Mouse (Mus musculus) thymus, postnatal 14 days (tissue): ENCODE measurements around the gene Adamts17.

ENCODE experiments used
- DNase-seq: peaks from one replicate; pipeline ENCODE4 v3.0.0; 2021

The Adamts17 gene

DNA sequence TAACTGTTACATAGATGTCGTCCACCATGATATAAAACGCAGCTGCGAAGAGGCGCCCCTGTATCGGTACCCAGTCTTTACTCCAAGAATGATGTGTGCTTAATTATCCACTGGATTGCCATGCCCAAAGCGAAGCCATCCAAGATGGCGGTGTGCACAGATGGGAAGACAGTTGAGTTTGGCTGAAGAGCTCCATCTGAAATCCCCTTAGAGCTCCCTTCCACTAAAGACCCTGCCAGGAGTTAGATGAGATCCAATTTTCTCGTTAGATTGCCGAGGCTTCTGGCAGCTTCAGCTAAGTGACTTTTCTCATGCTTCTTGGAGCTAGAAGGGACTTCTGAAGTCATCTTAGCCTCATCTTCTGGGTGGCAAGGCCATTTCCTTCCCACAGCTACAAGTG is 136.8 kb downstream of the Adamts17 start:
- no peak for DNase-seq

DNA sequence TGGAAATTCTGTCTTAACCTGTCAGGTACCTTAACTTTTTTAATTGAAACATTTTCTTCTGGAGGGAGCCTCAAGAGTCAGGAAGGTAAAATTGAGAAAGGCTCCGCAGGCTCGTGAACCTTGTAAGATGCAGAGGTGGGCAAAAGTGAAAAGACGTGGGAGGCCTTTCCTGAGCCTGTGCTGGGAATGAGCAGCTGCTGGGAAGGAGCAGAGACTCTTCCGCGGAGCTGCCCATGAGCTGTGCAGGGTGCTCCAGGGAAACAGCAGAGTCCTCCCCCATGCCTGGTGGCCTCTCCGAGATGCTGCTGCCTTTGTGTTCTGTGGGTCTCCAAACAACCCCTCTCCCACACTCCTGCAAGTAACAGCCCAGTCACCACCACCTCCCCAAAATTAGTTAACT is 142.1 kb downstream of the Adamts17 start:
- DNase-seq: no peak

GRCm38 (mm10) chr7:66982084-66982483 is 142.5 kb downstream of the Adamts17 start:
- peak; percentile 50 for DNase-seq

GRCm38 (mm10) chr7:66987671-66988070 is 148.1 kb downstream of the Adamts17 start:
- no peak for DNase-seq

GRCm38 (mm10) chr7:66988441-66988840 is 148.9 kb downstream of the Adamts17 start:
- DNase-seq: no peak

- DNase-seq: no peak
Observed at GRCm38 (mm10) chr7:66989357-66990045, 150.0 kb downstream of the Adamts17 start.

GRCm38 (mm10) chr7:66998821-66999220 is 159.3 kb downstream of the Adamts17 start:
- DNase-seq: no peak

DNA sequence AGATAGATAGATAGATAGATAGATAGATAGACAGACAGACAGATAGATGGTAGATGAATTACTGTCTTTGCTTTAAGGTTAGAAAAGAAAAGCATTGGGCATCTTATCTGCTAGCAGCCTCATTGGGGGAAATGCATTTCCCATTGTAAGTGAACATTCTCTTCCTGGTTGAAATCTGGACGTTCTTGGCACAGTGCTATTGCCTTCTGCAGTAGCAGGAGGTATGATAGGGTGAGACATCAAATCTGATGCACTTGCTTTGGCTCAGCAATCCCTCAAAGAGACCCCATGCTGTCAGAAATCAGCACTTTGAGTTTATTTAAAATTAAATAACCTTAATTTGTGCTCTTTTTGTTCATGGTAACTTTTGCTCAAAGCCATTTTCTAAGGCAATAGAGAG is 164.1 kb downstream of the Adamts17 start:
- DNase-seq: no peak

- no peak for DNase-seq
Observed at GRCm38 (mm10) chr7:67004220-67004619, 164.7 kb downstream of the Adamts17 start.

GRCm38 (mm10) chr7:67009841-67010240 is 170.3 kb downstream of the Adamts17 start:
- DNase-seq: no peak

GRCm38 (mm10) chr7:67012011-67012751 is 172.6 kb downstream of the Adamts17 start:
- DNase-seq: no peak

- no peak for DNase-seq
Observed at GRCm38 (mm10) chr7:67013211-67013895, 173.8 kb downstream of the Adamts17 start.

- peak; percentile 37 for DNase-seq
Observed at GRCm38 (mm10) chr7:67019937-67020336, 180.4 kb downstream of the Adamts17 start.

GRCm38 (mm10) chr7:67026114-67027070 is 186.9 kb downstream of the Adamts17 start:
- no peak for DNase-seq

- no peak for DNase-seq
Observed at GRCm38 (mm10) chr7:67027216-67027615, 187.7 kb downstream of the Adamts17 start.

DNA sequence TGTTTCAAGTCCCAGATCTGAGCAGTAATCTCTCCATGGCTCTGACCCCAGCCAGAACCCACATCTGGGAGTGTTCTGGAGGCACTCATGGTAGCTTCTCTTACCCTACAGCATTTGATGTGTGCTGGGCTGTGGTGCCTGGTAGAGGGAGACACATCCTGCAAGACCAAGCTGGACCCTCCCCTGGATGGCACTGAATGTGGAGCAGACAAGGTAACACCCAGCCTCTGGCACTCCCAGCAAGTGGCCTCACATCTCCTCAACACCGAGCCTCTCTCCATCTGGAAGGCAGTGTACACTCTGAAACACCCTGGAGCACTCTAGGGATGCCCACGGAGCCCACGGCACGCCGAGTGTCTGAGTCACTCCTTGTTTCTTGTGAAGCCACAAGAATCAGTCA is 188.2 kb downstream of the Adamts17 start:
- DNase-seq: no peak

DNA sequence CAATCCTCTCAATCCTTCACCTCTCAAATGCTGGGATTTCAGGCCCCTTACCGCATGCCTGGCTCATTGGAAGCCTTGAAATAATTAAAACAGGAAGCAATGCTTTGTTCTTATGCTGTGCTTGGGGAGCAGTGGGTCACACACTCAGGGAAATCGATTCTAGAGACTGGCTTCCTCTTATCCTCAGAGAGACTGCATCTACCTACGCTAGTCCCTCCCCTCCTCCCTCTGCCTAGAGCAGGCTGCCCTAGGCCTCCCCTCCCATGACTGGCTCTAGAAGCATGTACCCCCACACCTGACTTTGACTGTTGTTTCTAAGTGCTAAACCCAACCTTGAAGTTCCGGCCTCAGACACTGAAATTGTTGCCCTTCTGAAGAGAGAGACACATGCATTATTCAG is 189.4 kb downstream of the Adamts17 start:
- no peak for DNase-seq

DNA sequence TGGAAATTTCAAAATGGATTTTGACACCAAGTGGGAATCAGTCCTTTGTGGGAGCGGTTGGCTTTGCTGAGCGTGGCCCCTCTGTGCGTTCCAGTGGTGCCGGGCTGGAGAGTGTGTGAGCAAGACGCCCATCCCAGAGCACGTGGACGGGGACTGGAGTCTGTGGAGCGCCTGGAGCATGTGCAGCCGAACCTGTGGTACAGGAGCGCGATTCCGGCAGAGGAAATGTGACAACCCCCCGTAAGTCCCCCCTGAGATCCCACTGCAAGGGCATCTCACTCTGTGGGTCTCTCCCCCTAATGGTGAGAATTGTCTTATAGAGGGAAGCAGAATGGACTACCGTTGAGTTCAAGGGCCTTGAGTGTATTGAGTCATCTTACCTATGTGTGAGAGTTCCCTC is 189.9 kb downstream of the Adamts17 start:
- DNase-seq: no peak

DNA sequence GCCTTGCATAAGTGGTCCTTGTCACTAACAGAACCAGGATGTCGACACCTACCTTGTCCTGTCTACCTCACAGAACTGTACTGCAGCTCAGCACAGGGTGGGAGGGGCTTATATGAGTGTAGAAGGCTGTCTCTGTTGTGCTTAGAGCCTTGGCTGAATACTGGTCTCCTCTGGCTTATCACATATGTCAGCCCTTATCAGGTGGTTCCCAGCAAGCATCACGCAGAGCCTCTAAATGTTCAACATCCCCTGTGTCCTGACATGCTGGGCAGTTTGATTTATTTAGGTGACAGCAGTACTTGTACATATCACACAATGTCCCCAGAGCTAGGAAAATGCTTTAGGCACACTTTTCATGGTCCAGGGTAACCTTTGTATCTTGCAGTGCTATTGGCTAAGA is 191.7 kb downstream of the Adamts17 start:
- DNase-seq: no peak

DNA sequence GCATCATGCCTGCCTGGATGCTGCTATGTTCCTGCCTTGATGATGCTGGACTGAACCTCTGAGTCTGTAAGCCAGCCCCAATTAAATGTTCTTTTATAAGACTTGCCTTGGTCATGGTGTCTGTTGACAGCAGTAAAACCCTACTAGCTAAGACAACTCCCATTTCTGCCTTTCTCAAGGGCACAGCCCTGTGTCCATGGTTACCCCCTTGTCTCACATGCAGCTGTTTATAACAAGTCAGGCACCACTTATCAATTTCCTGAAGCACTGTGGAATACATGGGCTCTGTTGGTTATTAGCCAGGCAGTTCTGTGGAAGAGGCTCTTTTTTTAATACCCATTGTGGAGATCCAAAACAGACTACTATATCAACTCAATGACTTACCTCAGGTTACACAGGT is 193.1 kb downstream of the Adamts17 start:
- DNase-seq: no peak

DNA sequence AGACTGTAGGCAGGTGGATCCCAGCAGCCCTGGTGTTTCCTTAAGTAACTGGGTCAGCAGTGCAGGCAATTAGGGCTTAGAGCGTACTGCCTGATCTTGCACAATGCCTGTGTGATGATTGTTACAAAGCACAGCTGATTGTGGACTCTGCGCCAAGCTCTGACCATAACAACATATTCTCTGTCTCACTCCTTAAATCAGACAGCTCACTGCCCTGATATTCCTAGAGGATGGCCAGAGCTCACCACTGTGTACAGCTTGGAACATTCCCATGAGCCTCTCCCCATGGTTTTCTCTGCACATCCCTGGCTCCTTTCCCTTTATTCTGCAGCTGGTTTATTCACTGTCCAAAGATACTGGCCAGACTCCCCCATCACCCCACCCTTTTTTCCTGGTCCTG is 194.8 kb downstream of the Adamts17 start:
- no peak for DNase-seq

DNA sequence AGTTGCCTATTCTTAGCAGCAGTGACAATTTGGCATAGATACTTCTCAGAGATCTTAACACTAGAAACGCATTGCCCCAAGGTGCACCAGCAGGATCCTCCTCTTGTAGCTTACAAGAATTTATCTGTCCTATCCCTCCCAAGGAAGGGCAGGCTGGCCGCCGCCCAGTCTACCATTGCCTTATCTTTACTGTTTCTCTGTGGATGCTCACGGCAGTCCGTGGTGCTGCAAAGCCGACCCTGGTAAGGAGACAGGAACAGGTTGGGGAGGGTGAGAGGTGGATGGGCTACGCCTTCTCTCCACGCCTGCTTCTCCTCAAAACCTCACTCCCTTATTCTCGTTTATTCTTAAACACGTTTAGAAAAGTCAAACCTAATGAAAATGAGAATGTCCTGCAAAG is 195.7 kb downstream of the Adamts17 start:
- no peak for DNase-seq

GRCm38 (mm10) chr7:67035661-67036060 is 196.1 kb downstream of the Adamts17 start:
- DNase-seq: no peak
